Mouse (Mus musculus) E14TG2a.4 (cell line): ENCODE measurements at regions not wholly inside any gene's neighbourhood (a gene's known extent, or its start where the extent isn't known, plus 50 kb on each side); places are given as distances from the start of the nearest gene placed in this dataset.

Experiments
- CTCF ChIP-seq: conservative IDR thresholded peaks from 2 replicates; pipeline ENCODE4 v1.5.1; 2014; ENCODE audit warnings: low read length
- NANOG ChIP-seq: IDR thresholded peaks from 2 replicates; pipeline ENCODE4 v1.6.1; 2014; ENCODE audit warnings: borderline replicate concordance, low read length, mixed read lengths
- POU5F1 ChIP-seq: IDR thresholded peaks from 2 replicates; pipeline ENCODE4 v1.6.1; 2014; ENCODE audit warnings: low read length, borderline replicate concordance

DNA sequence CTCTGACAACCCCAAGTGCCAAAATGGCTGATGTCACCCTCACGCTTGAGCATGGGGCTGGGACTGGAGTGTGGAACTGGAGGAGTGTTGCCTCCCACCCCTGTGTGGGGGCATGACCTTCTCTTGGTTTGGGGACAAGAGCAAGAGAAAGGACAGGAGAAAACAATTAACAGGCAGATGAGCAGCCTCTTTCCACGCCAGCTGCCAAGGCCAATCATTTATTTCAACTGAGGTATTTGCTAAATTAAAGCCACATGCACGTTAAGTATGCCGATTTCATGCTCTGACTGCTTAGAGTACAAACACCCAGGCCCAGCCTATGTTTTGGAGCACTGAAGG, 119.3 kb upstream of the Prok2 start:
- TF ChIP-seq CTCF (no peak), POU5F1 (no peak), NANOG (no peak)
